9 mouse cellular contexts compared by ENCODE assay signal in the genomic region with DNA sequence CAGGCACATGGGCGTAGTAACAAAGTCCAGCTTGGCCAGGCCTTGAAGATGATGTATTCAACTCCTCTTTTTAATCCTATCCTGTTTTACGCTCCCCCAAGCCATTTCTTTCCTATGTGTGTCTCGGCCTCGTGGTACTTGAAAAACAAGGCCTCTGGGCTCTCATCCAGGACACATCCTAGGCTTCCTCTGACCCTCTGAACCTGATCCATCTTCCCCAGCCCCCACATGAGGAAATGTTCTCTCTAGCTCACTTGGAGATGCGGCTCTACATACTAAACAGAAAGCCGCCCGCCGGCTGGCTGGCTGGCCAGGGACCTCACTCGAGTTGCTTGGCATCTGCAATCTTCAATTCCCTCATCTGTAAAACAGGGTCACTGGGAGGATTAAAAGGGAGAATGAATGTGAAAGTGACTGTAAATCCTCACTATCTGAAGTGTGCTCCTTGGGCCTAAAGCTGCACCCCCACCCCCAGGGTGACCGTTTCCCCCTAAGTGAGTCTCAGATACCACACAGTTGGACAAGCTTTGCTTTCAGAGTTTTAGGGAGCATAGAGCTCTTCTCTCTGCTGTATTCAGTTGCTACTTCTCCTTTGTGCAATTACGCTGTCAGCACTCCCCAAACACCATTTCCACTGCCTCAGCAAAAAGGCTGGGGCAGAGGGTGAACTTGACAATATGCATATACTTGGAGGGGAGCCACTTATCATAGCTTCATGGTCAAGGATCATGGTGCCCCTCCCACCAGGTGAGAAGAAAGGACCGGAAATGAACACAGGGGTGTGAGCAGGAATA.
DNase-seq lines count a peak whose midpoint lies in the region; ATAC-seq and TF ChIP-seq lines count a peak whose summit lies in the region.
"Had no signal": no experiment of that assay in that cellular context is flagged by ENCODE, and none has a peak within 500 bp of the region (broad histone marks: within the 10 kb centered on the region; RNA-seq: fewer than 3 reads in every experiment).

No protein-coding gene starts in this region.

- H3K9me3 ChIP-seq in intestine, embryonic 14.5 days (ENCODE audit: control insufficient read depth, low read length) = no peaks in the 10 kb centered on the region
- H3K9me3 ChIP-seq in intestine, postnatal 0 days (ENCODE audit: control insufficient read depth) = no peaks in the 10 kb centered on the region
- H3K9me3 ChIP-seq in embryonic facial prominence, embryonic 14.5 days (ENCODE audit: control insufficient read depth, low read length) = no peaks in the 10 kb centered on the region
- no peaks in the 10 kb centered on the region for H3K9me3 ChIP-seq in heart, embryonic 13.5 days
- H3K9me3 ChIP-seq in liver, embryonic 11.5 days (ENCODE audit: control insufficient read depth, low read length) = no peaks in the 10 kb centered on the region
- H3K9me3 ChIP-seq: embryonic facial prominence, embryonic 13.5 days; limb, embryonic 13.5 days had no signal

- no peak overlapping the region for H3K4me2 ChIP-seq in intestine, embryonic 14.5 days (ENCODE audit: low read length)
- no peak overlapping the region for H3K4me2 ChIP-seq in intestine, postnatal 0 days (replicated peaks; ENCODE audit: low read depth)
- H3K4me2 ChIP-seq in embryonic facial prominence, embryonic 14.5 days (ENCODE audit: low read depth, low read length) = no peak overlapping the region
- peak overlapping the region; percentile 22; the same call in 1 of the 2 replicates for H3K4me2 ChIP-seq in heart, embryonic 13.5 days
- H3K4me2 ChIP-seq in liver, embryonic 11.5 days = no peak overlapping the region
- H3K4me2 ChIP-seq: embryonic facial prominence, embryonic 13.5 days; limb, embryonic 13.5 days had no signal

- peaks cover 5% of the 10 kb centered on the region; the same call in 1 of the 2 replicates for H3K4me1 ChIP-seq in intestine, embryonic 14.5 days (replicated peaks; ENCODE audit: control insufficient read depth, insufficient read depth, low read length)
- H3K4me1 ChIP-seq in intestine, postnatal 0 days (replicated peaks; ENCODE audit: control insufficient read depth, insufficient read depth, low read length) = no peaks in the 10 kb centered on the region
- peaks cover 7% of the 10 kb centered on the region for H3K4me1 ChIP-seq in embryonic facial prominence, embryonic 14.5 days (ENCODE audit: control insufficient read depth, insufficient read depth, low read length)
- H3K4me1 ChIP-seq in heart, embryonic 13.5 days = peaks cover 33% of the 10 kb centered on the region
- H3K4me1 ChIP-seq in liver, embryonic 11.5 days (replicated peaks; ENCODE audit: control insufficient read depth, insufficient read depth, low read length) = no peaks in the 10 kb centered on the region

- DNase-seq in intestine, embryonic 14.5 days (ENCODE audit: low spot score) = peak; percentile 60
- peak; percentile 55 for DNase-seq in embryonic facial prominence, embryonic 14.5 days (ENCODE audit: low spot score)
- peak; percentile 57 to 62 for DNase-seq in kidney, postnatal 36 days
- DNase-seq in skeletal muscle tissue, adult 2 months (ENCODE audit: low read depth, low spot score) = peak; percentile 27
- no peak for DNase-seq in liver, embryonic 11.5 days (ENCODE audit: low spot score)

- no peak overlapping the region for H3K9ac ChIP-seq in intestine, embryonic 14.5 days (ENCODE audit: low read length)
- no peak overlapping the region for H3K9ac ChIP-seq in intestine, postnatal 0 days (ENCODE audit: low read depth, low read length)
- no peak overlapping the region for H3K9ac ChIP-seq in embryonic facial prominence, embryonic 14.5 days (ENCODE audit: low read depth, low read length)
- no peak overlapping the region for H3K9ac ChIP-seq in heart, embryonic 13.5 days
- H3K9ac ChIP-seq in liver, embryonic 11.5 days (ENCODE audit: low read depth, low read length) = no peak overlapping the region
- H3K9ac ChIP-seq: embryonic facial prominence, embryonic 13.5 days; limb, embryonic 13.5 days had no signal

- 0 out of 2 replicates have a peak, but pooled peaks have one; percentile 32 for ATAC-seq in intestine, embryonic 14.5 days (replicated peaks; ENCODE audit: low FRiP score, low TSS enrichment, low read depth)
- ATAC-seq in intestine, postnatal 0 days = no peak
- no peak for ATAC-seq in embryonic facial prominence, embryonic 14.5 days (ENCODE audit: low read depth)
- no peak for ATAC-seq in heart, embryonic 13.5 days (ENCODE audit: extremely low read depth, insufficient number of reproducible peaks, low FRiP score, low TSS enrichment)
- no peak for ATAC-seq in liver, embryonic 11.5 days (replicated peaks; ENCODE audit: low FRiP score)

- no peak for TF ChIP-seq CTCF in intestine, postnatal 0 days (IDR thresholded peaks at IDR 0.05; ENCODE audit: low read depth)

- H3K27ac ChIP-seq in intestine, embryonic 14.5 days (ENCODE audit: low read depth) = peak overlapping the region; percentile 51
- H3K27ac ChIP-seq in intestine, postnatal 0 days (ENCODE audit: low read depth, low read length) = no peak overlapping the region
- no peak overlapping the region for H3K27ac ChIP-seq in embryonic facial prominence, embryonic 14.5 days (replicated peaks; ENCODE audit: low read depth, low read length)
- H3K27ac ChIP-seq in heart, embryonic 13.5 days (replicated peaks) = peak overlapping the region; percentile 71
- H3K27ac ChIP-seq in liver, embryonic 11.5 days (ENCODE audit: low read depth, low read length) = no peak overlapping the region
- H3K27ac ChIP-seq: embryonic facial prominence, embryonic 13.5 days; limb, embryonic 13.5 days had no signal

- no peak overlapping the region for H3K4me3 ChIP-seq in intestine, embryonic 14.5 days (ENCODE audit: low read depth, low read length)
- no peak overlapping the region for H3K4me3 ChIP-seq in intestine, postnatal 0 days (ENCODE audit: low read depth, low read length)
- no peak overlapping the region for H3K4me3 ChIP-seq in embryonic facial prominence, embryonic 14.5 days (ENCODE audit: low read depth, low read length)
- H3K4me3 ChIP-seq in heart, embryonic 13.5 days = no peak overlapping the region
- H3K4me3 ChIP-seq in liver, embryonic 11.5 days (ENCODE audit: low read depth, low read length) = no peak overlapping the region
- H3K4me3 ChIP-seq: embryonic facial prominence, embryonic 13.5 days; limb, embryonic 13.5 days had no signal

- H3K36me3 ChIP-seq in intestine, embryonic 14.5 days (ENCODE audit: control insufficient read depth, insufficient read depth, low read length) = no peaks in the 10 kb centered on the region
- H3K36me3 ChIP-seq in intestine, postnatal 0 days (ENCODE audit: control insufficient read depth, insufficient read depth) = no peaks in the 10 kb centered on the region
- H3K36me3 ChIP-seq in embryonic facial prominence, embryonic 14.5 days (ENCODE audit: control insufficient read depth, insufficient read depth, low read length) = no peaks in the 10 kb centered on the region
- H3K36me3 ChIP-seq in heart, embryonic 13.5 days = no peaks in the 10 kb centered on the region
- no peaks in the 10 kb centered on the region for H3K36me3 ChIP-seq in liver, embryonic 11.5 days (ENCODE audit: control insufficient read depth, insufficient read depth, low read length)
- H3K36me3 ChIP-seq: embryonic facial prominence, embryonic 13.5 days; limb, embryonic 13.5 days had no signal

- 44% methylated on average over 12 of the region's 12 CpGs for WGBS in intestine, embryonic 14.5 days
- WGBS in intestine, postnatal 0 days = 59% methylated on average over 12 of the region's 12 CpGs
- 50% methylated on average over 12 of the region's 12 CpGs for WGBS in embryonic facial prominence, embryonic 14.5 days
- 21% methylated on average over 12 of the region's 12 CpGs for WGBS in heart, embryonic 13.5 days
- 56% methylated on average over 12 of the region's 12 CpGs for WGBS in liver, embryonic 11.5 days

- H3K27me3 ChIP-seq in intestine, embryonic 14.5 days (replicated peaks; ENCODE audit: control insufficient read depth, insufficient read depth, low read length) = peaks cover 14% of the 10 kb centered on the region; the same call in 1 of the 2 replicates
- H3K27me3 ChIP-seq in intestine, postnatal 0 days (replicated peaks; ENCODE audit: control insufficient read depth, insufficient read depth, low read length) = no peaks in the 10 kb centered on the region
- peaks cover 22% of the 10 kb centered on the region for H3K27me3 ChIP-seq in embryonic facial prominence, embryonic 14.5 days (replicated peaks; ENCODE audit: control insufficient read depth, insufficient read depth, low read length)
- peaks cover 54% of the 10 kb centered on the region for H3K27me3 ChIP-seq in heart, embryonic 13.5 days (replicated peaks)
- peaks cover 6% of the 10 kb centered on the region; the same call in 1 of the 2 replicates for H3K27me3 ChIP-seq in liver, embryonic 11.5 days (replicated peaks; ENCODE audit: control insufficient read depth, insufficient read depth, low read length)

Comparison
In these comparisons a context has a peak if more than half of its experiments do, and no peak if none do; other contexts are left out.
1. H3K27ac ChIP-seq: peak in intestine, embryonic 14.5 days (single experiment) and heart, embryonic 13.5 days (single experiment); none in intestine, postnatal 0 days (single experiment), embryonic facial prominence, embryonic 14.5 days (single experiment) and liver, embryonic 11.5 days (single experiment).